Mouse (Mus musculus) left cerebral cortex, postnatal 25 days (tissue): Measurements from ENCODE around the gene Rprd1b. TPM values are rescaled to one million over a fixed set of nuclear protein-coding genes. Genes with fewer than 3 reads are reported as not detected.

ENCODE experiments used
- total RNA-seq, 2 experiments: library from RNA; stranded (reverse); gene quantifications; 2 replicates each; pipeline ENCODE4 v1.2.3; 2021

Rprd1b gene
- total RNA-seq, 2 experiments from 2014 or later, result 38.5 to 45.4 TPM

Other genes starting within 250 kb of the Rprd1b start
- 100 to 1,000 TPM; 171 to 175 TPM for gene Vstm2l, start 113.8 kb upstream of the Rprd1b start, total RNA-seq
- 10 to 100 TPM; 20.3 to 21.0 TPM for gene Tti1, start 64 bp upstream of the Rprd1b start, total RNA-seq
- 1 to 10 TPM; 7.4 to 9.8 TPM for gene Tgm2, start 117.9 kb downstream of the Rprd1b start, total RNA-seq
- 1 to 10 TPM; 2.9 to 4.0 TPM for gene D630003M21Rik, start 200.7 kb downstream of the Rprd1b start, total RNA-seq
- not detected for gene Bpi, start 229.6 kb downstream of the Rprd1b start, total RNA-seq